Mouse (Mus musculus): ENCODE results near the gene Pitpnm2. TPM values are rescaled to one million over a fixed set of nuclear protein-coding genes. Genes with fewer than 3 reads are reported as not detected.

Gene Pitpnm2
- polyA plus RNA-seq, 1 experiment, result 10.8 TPM

- no peak overlapping the region for H3K4me3 ChIP-seq (replicated peaks; ENCODE audit: control insufficient read depth, low read depth, low read length)
- 89% methylated on average over 5 of the region's 5 CpGs for WGBS
- H3K27ac ChIP-seq (ENCODE audit: control insufficient read depth, insufficient read depth, low read depth, low read length, poor library complexity), result no peak overlapping the region
- TF ChIP-seq CTCF (IDR thresholded peaks at IDR 0.05; ENCODE audit: control insufficient read depth, insufficient read depth, low read length) (no peak), POLR2A (IDR thresholded peaks at IDR 0.05; ENCODE audit: borderline replicate concordance, control insufficient read depth, low read depth, low read length) (no peak)
- H3K4me1 ChIP-seq (ENCODE audit: control insufficient read depth, insufficient read depth, low read length), result no peaks in the 10 kb centered on the region
These were observed 50.4 kb downstream of the Pitpnm2 start for GRCm38 (mm10) chr5:124199168-124199567.

GRCm38 (mm10) chr5:124198473-124198872 is 51.1 kb downstream of the Pitpnm2 start:
- no peak for TF ChIP-seq CTCF (IDR thresholded peaks at IDR 0.05; ENCODE audit: control insufficient read depth, insufficient read depth, low read length)
- no peak for TF ChIP-seq POLR2A (IDR thresholded peaks at IDR 0.05; ENCODE audit: borderline replicate concordance, control insufficient read depth, low read depth, low read length)
- H3K4me3 ChIP-seq (replicated peaks; ENCODE audit: control insufficient read depth, low read depth, low read length), result no peak overlapping the region
- 79% methylated on average over 7 of the region's 7 CpGs for WGBS
- H3K4me1 ChIP-seq (ENCODE audit: control insufficient read depth, insufficient read depth, low read length), result no peaks in the 10 kb centered on the region
- no peak overlapping the region for H3K27ac ChIP-seq (ENCODE audit: control insufficient read depth, insufficient read depth, low read depth, low read length, poor library complexity)

GRCm38 (mm10) chr5:124196082-124196481 is 53.5 kb downstream of the Pitpnm2 start:
- H3K27ac ChIP-seq (ENCODE audit: control insufficient read depth, insufficient read depth, low read depth, low read length, poor library complexity), result no peak overlapping the region
- TF ChIP-seq CTCF (IDR thresholded peaks at IDR 0.05; ENCODE audit: control insufficient read depth, insufficient read depth, low read length) (no peak), POLR2A (IDR thresholded peaks at IDR 0.05; ENCODE audit: borderline replicate concordance, control insufficient read depth, low read depth, low read length) (no peak)
- H3K4me3 ChIP-seq (replicated peaks; ENCODE audit: control insufficient read depth, low read depth, low read length), result no peak overlapping the region
- 84% methylated on average over 4 of the region's 4 CpGs for WGBS
- no peaks in the 10 kb centered on the region for H3K4me1 ChIP-seq (ENCODE audit: control insufficient read depth, insufficient read depth, low read length)

GRCm38 (mm10) chr5:124194386-124195084 is 55.0 kb downstream of the Pitpnm2 start:
- no peak overlapping the region for H3K4me3 ChIP-seq (replicated peaks; ENCODE audit: control insufficient read depth, low read depth, low read length)
- H3K27ac ChIP-seq (ENCODE audit: control insufficient read depth, insufficient read depth, low read depth, low read length, poor library complexity), result no peak overlapping the region
- no peaks in the 10 kb centered on the region for H3K4me1 ChIP-seq (ENCODE audit: control insufficient read depth, insufficient read depth, low read length)
- 88% methylated on average over 11 of the region's 11 CpGs for WGBS
- TF ChIP-seq POLR2A (IDR thresholded peaks at IDR 0.05; ENCODE audit: borderline replicate concordance, control insufficient read depth, low read depth, low read length), result no peak
- TF ChIP-seq CTCF (IDR thresholded peaks at IDR 0.05; ENCODE audit: control insufficient read depth, insufficient read depth, low read length), result no peak

GRCm38 (mm10) chr5:124193286-124194112 is 56.1 kb downstream of the Pitpnm2 start:
- Histone ChIP-seq H3K4me1 (ENCODE audit: control insufficient read depth, insufficient read depth, low read length) (no peaks in the 10 kb centered on the region), H3K4me3 (replicated peaks; ENCODE audit: control insufficient read depth, low read depth, low read length) (no peak overlapping the region), H3K27ac (ENCODE audit: control insufficient read depth, insufficient read depth, low read depth, low read length, poor library complexity) (no peak overlapping the region)
- no peak for TF ChIP-seq CTCF (IDR thresholded peaks at IDR 0.05; ENCODE audit: control insufficient read depth, insufficient read depth, low read length)
- no peak for TF ChIP-seq POLR2A (IDR thresholded peaks at IDR 0.05; ENCODE audit: borderline replicate concordance, control insufficient read depth, low read depth, low read length)
- 82% methylated on average over 24 of the region's 24 CpGs for WGBS

- H3K4me1 ChIP-seq (ENCODE audit: control insufficient read depth, insufficient read depth, low read length), result no peaks in the 10 kb centered on the region
These were observed 56.8 kb downstream of the Pitpnm2 start for GRCm38 (mm10) chr5:124192726-124193285.

GRCm38 (mm10) chr5:124192251-124192710 is 57.3 kb downstream of the Pitpnm2 start:
- Histone ChIP-seq H3K4me1 (ENCODE audit: control insufficient read depth, insufficient read depth, low read length) (no peaks in the 10 kb centered on the region), H3K4me3 (replicated peaks; ENCODE audit: control insufficient read depth, low read depth, low read length) (no peak overlapping the region), H3K27ac (ENCODE audit: control insufficient read depth, insufficient read depth, low read depth, low read length, poor library complexity) (no peak overlapping the region)
- 66% methylated on average over 7 of the region's 7 CpGs for WGBS
- no peak for TF ChIP-seq CTCF (IDR thresholded peaks at IDR 0.05; ENCODE audit: control insufficient read depth, insufficient read depth, low read length)
- TF ChIP-seq POLR2A (IDR thresholded peaks at IDR 0.05; ENCODE audit: borderline replicate concordance, control insufficient read depth, low read depth, low read length), result no peak

More at GRCm38 (mm10) chr5:124192726-124193285, 56.8 kb downstream of the Pitpnm2 start:
- Histone ChIP-seq H3K4me3 (replicated peaks; ENCODE audit: control insufficient read depth, low read depth, low read length) (no peak overlapping the region), H3K27ac (ENCODE audit: control insufficient read depth, insufficient read depth, low read depth, low read length, poor library complexity) (no peak overlapping the region)
- no peak for TF ChIP-seq POLR2A (IDR thresholded peaks at IDR 0.05; ENCODE audit: borderline replicate concordance, control insufficient read depth, low read depth, low read length)
- 77% methylated on average over 10 of the region's 10 CpGs for WGBS

All from bone marrow, adult 2 months (tissue).